Mouse (Mus musculus) forebrain, postnatal 0 days (tissue): Measurements from ENCODE around the gene Ifna4. TPM values are rescaled to one million over a fixed set of nuclear protein-coding genes. Genes with fewer than 3 reads are reported as not detected.

Experiments used
- ATAC-seq: fragments of 200-750 bp; cut with Nextera tagmentation; 2 replicates; pipeline ENCODE4 v1.8.0; 2017; ENCODE audit warnings: mild to moderate bottlenecking, moderate library complexity
- DNase-seq: peaks from one replicate; pipeline ENCODE4 v3.0.0-alpha.2; 2015
- H3K27ac ChIP-seq: fragments of 300-500 bp; sonication (generic); 2 replicates; pipeline ENCODE4 v1.5.1; 2014; ENCODE audit warnings: low read depth, mild to moderate bottlenecking, antibody characterized with exemption, low read length, moderate library complexity, mixed read lengths
- H3K27me3 ChIP-seq: fragments of 300-500 bp; sonication (generic); 2 replicates; pipeline ENCODE4 v1.6.1; 2014; ENCODE audit warnings: mild to moderate bottlenecking, low read length, mixed read lengths; ENCODE audit not compliant: insufficient read depth
- H3K36me3 ChIP-seq: fragments of 300-500 bp; sonication (generic); 2 replicates; pipeline ENCODE4 v1.6.1; 2014; ENCODE audit warnings: mild to moderate bottlenecking, moderate library complexity; ENCODE audit not compliant: insufficient read depth
- H3K4me1 ChIP-seq: fragments of 300-500 bp; sonication (generic); 2 replicates; pipeline ENCODE4 v1.6.1; 2014; ENCODE audit warnings: antibody characterized with exemption; ENCODE audit not compliant: insufficient read depth
- H3K4me2 ChIP-seq: fragments of 300-500 bp; sonication (generic); 2 replicates; pipeline ENCODE4 v1.6.1; 2014; ENCODE audit warnings: low read depth, mild to moderate bottlenecking, moderate library complexity
- H3K4me3 ChIP-seq: fragments of 300-500 bp; sonication (generic); 2 replicates; pipeline ENCODE4 v1.5.1; 2014; ENCODE audit warnings: low read depth, low read length, mixed read lengths
- H3K9ac ChIP-seq: fragments of 300-500 bp; sonication (generic); 2 replicates; pipeline ENCODE4 v1.6.1; 2014; ENCODE audit warnings: mild to moderate bottlenecking
- H3K9me3 ChIP-seq: fragments of 300-500 bp; sonication (generic); 2 replicates; pipeline ENCODE4 v1.6.1; 2016; ENCODE audit warnings: low read length
- CTCF ChIP-seq: sonication (generic); IDR thresholded peaks from 2 replicates; pipeline ENCODE4 v1.5.1; 2016; ENCODE audit warnings: antibody characterized with exemption, control low read depth, low read depth
- WGBS: fragments of 180-500 bp; shearing (Covaris S2); extraction: QIAGEN DNeasy Blood & Tissue Kit; methylation state at CpG from one replicate; pipeline ENCODE4 v1.1.7; 2014; 5-methylcytosine and 5-hydroxymethylcytosine counted together
- polyA plus RNA-seq: library from polyadenylated mRNA; unstranded; fragments of >200 nt; fragmentation: Nextera tagmentation; extraction: Ambion mirVana; gene quantifications from 2 replicates; pipeline ENCODE4 v1.2.1, GENCODE M21; 2015
- total RNA-seq: library from RNA; depleted of rRNA; stranded (reverse); fragments of >200 nt; gene quantifications from 2 replicates; pipeline ENCODE4 v1.2.3, GENCODE M21; 2014; rRNA removed

The Ifna4 gene
- total and polyA plus RNA-seq, 2 experiments from 2014 or later, result not detected

DNA sequence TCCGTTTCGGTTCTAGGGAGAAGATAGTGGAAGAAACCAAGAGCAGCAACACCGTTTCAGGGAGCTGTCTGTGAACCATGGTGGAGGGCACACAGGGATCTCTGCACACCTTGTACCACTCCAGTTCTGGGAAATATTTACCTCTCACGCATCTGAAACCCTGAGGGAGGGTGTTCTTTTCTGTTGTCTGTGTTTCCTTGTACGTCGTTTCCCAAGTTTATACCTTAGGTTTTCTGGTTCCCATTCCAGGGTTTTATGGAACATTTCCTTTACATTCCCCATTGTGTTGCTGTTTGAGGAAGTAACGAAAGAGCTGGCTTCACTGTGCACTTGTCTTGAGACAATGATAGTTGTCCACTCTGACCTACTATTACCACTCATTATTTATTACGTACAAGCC is 38.4 kb downstream of the Ifna4 start, which contains the start of gene Ifne:
TSS of gene Ifne (minus strand) at position 101 of the 400 bp plus-strand sequence.
- Histone ChIP-seq H3K27me3 (no peaks in the 10 kb centered on the region), H3K27ac (no peak within 1 kb of the TSS), H3K4me3 (no peak within 1 kb of the TSS), H3K36me3 (no peaks in the 10 kb centered on the region), H3K9ac (no peak within 1 kb of the TSS), H3K4me2 (no peak within 1 kb of the TSS), H3K9me3 (no peaks in the 10 kb centered on the region), H3K4me1 (no peaks in the 10 kb centered on the region)
- WGBS, result 84% methylated on average over 8 of the region's 8 CpGs
- ATAC-seq (no peak), DNase-seq (no peak)
- TF ChIP-seq CTCF, result no peak

GRCm38 (mm10) chr4:88888236-88888635 is 46.6 kb downstream of the Ifna4 start:
- Histone ChIP-seq H3K27ac (no peak overlapping the region), H3K9me3 (no peaks in the 10 kb centered on the region), H3K36me3 (no peaks in the 10 kb centered on the region), H3K27me3 (no peaks in the 10 kb centered on the region), H3K4me1 (no peaks in the 10 kb centered on the region), H3K9ac (no peak overlapping the region), H3K4me3 (no peak overlapping the region), H3K4me2 (no peak overlapping the region)
- no peak for DNase-seq
- ATAC-seq, result no peak
- TF ChIP-seq CTCF, result no peak

Other genes with a start within 250 kb of the Ifna4 start
- gene Ifna9, start 249.5 kb upstream of the Ifna4 start, total RNA-seq, result not detected in 2 replicates
- not detected in 2 replicates for gene Ifna9, start 249.5 kb upstream of the Ifna4 start, polyA plus RNA-seq
- gene Ifna12, start 238.5 kb upstream of the Ifna4 start, total RNA-seq, result not detected in 2 replicates
- gene Ifna12, start 238.5 kb upstream of the Ifna4 start, polyA plus RNA-seq, result not detected in 2 replicates
- not detected in 2 replicates for gene C87499, start 207.4 kb upstream of the Ifna4 start, total RNA-seq
- gene C87499, start 207.4 kb upstream of the Ifna4 start, polyA plus RNA-seq, result not detected in 2 replicates
- gene Ifna13, start 197.4 kb upstream of the Ifna4 start, total RNA-seq, result not detected in 2 replicates
- not detected in 2 replicates for gene Ifna13, start 197.4 kb upstream of the Ifna4 start, polyA plus RNA-seq
- not detected in 2 replicates for gene Ifna16, start 164.9 kb upstream of the Ifna4 start, total RNA-seq
- gene Ifna16, start 164.9 kb upstream of the Ifna4 start, polyA plus RNA-seq, result not detected in 2 replicates
- gene Ifna2, start 157.9 kb upstream of the Ifna4 start, total RNA-seq, result not detected in 2 replicates
- gene Ifna2, start 157.9 kb upstream of the Ifna4 start, polyA plus RNA-seq, result not detected in 2 replicates
- not detected in 2 replicates for gene Ifnab, start 150.5 kb upstream of the Ifna4 start, total RNA-seq
- gene Ifnab, start 150.5 kb upstream of the Ifna4 start, polyA plus RNA-seq, result not detected in 2 replicates
- 1.2 and 2.9 TPM in 2 replicates for gene Gm26566, start 120.1 kb upstream of the Ifna4 start, total RNA-seq
- 0.84 and 1.1 TPM in 2 replicates for gene Gm26566, start 120.1 kb upstream of the Ifna4 start, polyA plus RNA-seq
- 171 and 176 TPM in 2 replicates for gene Klhl9, start 119.4 kb upstream of the Ifna4 start, total RNA-seq
- 65.8 and 78.1 TPM in 2 replicates for gene Klhl9, start 119.4 kb upstream of the Ifna4 start, polyA plus RNA-seq
- not detected in 2 replicates for gene Gm13271, start 87.0 kb upstream of the Ifna4 start, total RNA-seq
- gene Gm13271, start 87.0 kb upstream of the Ifna4 start, polyA plus RNA-seq, result not detected in 2 replicates
- gene Gm13283, start 81.7 kb upstream of the Ifna4 start, total RNA-seq, result not detected in 2 replicates
- not detected in 2 replicates for gene Gm13283, start 81.7 kb upstream of the Ifna4 start, polyA plus RNA-seq
- not detected in 2 replicates for gene Gm13290, start 68.0 kb upstream of the Ifna4 start, total RNA-seq
- not detected in 2 replicates for gene Gm13290, start 68.0 kb upstream of the Ifna4 start, polyA plus RNA-seq
- gene Gm13289, start 64.9 kb upstream of the Ifna4 start, total RNA-seq, result not detected in 2 replicates
- not detected in 2 replicates for gene Gm13289, start 64.9 kb upstream of the Ifna4 start, polyA plus RNA-seq
- not detected in 2 replicates for gene Gm13272, start 62.0 kb upstream of the Ifna4 start, total RNA-seq
- not detected in 2 replicates for gene Gm13272, start 62.0 kb upstream of the Ifna4 start, polyA plus RNA-seq
- gene Ifnz, start 59.7 kb upstream of the Ifna4 start, total RNA-seq, result 0.33 TPM in 1 of 2 replicates, not detected in the other
- not detected in 2 replicates for gene Ifnz, start 59.7 kb upstream of the Ifna4 start, polyA plus RNA-seq
- gene Gm13276, start 56.2 kb upstream of the Ifna4 start, total RNA-seq, result not detected in 2 replicates
- not detected in 2 replicates for gene Gm13276, start 56.2 kb upstream of the Ifna4 start, polyA plus RNA-seq
- gene Gm13277, start 53.2 kb upstream of the Ifna4 start, total RNA-seq, result not detected in 2 replicates
- gene Gm13277, start 53.2 kb upstream of the Ifna4 start, polyA plus RNA-seq, result not detected in 2 replicates
- gene Gm13278, start 50.3 kb upstream of the Ifna4 start, total RNA-seq, result not detected in 2 replicates
- gene Gm13278, start 50.3 kb upstream of the Ifna4 start, polyA plus RNA-seq, result not detected in 2 replicates
- gene Gm13275, start 47.4 kb upstream of the Ifna4 start, total RNA-seq, result not detected in 2 replicates
- gene Gm13275, start 47.4 kb upstream of the Ifna4 start, polyA plus RNA-seq, result not detected in 2 replicates
- not detected in 2 replicates for gene Gm13279, start 44.5 kb upstream of the Ifna4 start, total RNA-seq
- gene Gm13279, start 44.5 kb upstream of the Ifna4 start, polyA plus RNA-seq, result not detected in 2 replicates
- gene Gm13285, start 42.2 kb upstream of the Ifna4 start, total RNA-seq, result not detected in 2 replicates
- not detected in 2 replicates for gene Gm13285, start 42.2 kb upstream of the Ifna4 start, polyA plus RNA-seq
- gene Gm13287, start 38.6 kb upstream of the Ifna4 start, total RNA-seq, result not detected in 2 replicates
- gene Gm13287, start 38.6 kb upstream of the Ifna4 start, polyA plus RNA-seq, result not detected in 2 replicates
- not detected in 2 replicates for gene Gm13288, start 36.3 kb upstream of the Ifna4 start, total RNA-seq
- not detected in 2 replicates for gene Gm13288, start 36.3 kb upstream of the Ifna4 start, polyA plus RNA-seq
- not detected in 2 replicates for gene Ifna7, start 25.6 kb upstream of the Ifna4 start, total RNA-seq
- gene Ifna7, start 25.6 kb upstream of the Ifna4 start, polyA plus RNA-seq, result not detected in 2 replicates
- not detected in 2 replicates for gene Ifna11, start 21.9 kb upstream of the Ifna4 start, total RNA-seq
- not detected in 2 replicates for gene Ifna11, start 21.9 kb upstream of the Ifna4 start, polyA plus RNA-seq
- not detected in 2 replicates for gene Ifna6, start 14.4 kb upstream of the Ifna4 start, total RNA-seq
- gene Ifna6, start 14.4 kb upstream of the Ifna4 start, polyA plus RNA-seq, result not detected in 2 replicates
- not detected in 2 replicates for gene Ifna5, start 6.3 kb upstream of the Ifna4 start, total RNA-seq
- gene Ifna5, start 6.3 kb upstream of the Ifna4 start, polyA plus RNA-seq, result not detected in 2 replicates
- gene Ifna1, start 8.2 kb downstream of the Ifna4 start, total RNA-seq, result not detected in 2 replicates
- not detected in 2 replicates for gene Ifna1, start 8.2 kb downstream of the Ifna4 start, polyA plus RNA-seq
- gene Ifne, start 38.3 kb downstream of the Ifna4 start, total RNA-seq, result not detected in 2 replicates
- not detected in 2 replicates for gene Ifne, start 38.3 kb downstream of the Ifna4 start, polyA plus RNA-seq